Mouse (Mus musculus) thymus, adult 18-20 months (tissue): ENCODE data around the gene Poldip3.
"Not testable (repeated sequence)": the region's sequence is repeated elsewhere in the genome, so short reads cannot be mapped to it uniquely, and the experiment has no call there.

Experiments used
- DNase-seq, 2 experiments: peaks; one replicate each; pipeline ENCODE4 v3.0.0; 2022; ENCODE audit warnings: mixed read lengths in 2 of 2

The Poldip3 gene

DNA sequence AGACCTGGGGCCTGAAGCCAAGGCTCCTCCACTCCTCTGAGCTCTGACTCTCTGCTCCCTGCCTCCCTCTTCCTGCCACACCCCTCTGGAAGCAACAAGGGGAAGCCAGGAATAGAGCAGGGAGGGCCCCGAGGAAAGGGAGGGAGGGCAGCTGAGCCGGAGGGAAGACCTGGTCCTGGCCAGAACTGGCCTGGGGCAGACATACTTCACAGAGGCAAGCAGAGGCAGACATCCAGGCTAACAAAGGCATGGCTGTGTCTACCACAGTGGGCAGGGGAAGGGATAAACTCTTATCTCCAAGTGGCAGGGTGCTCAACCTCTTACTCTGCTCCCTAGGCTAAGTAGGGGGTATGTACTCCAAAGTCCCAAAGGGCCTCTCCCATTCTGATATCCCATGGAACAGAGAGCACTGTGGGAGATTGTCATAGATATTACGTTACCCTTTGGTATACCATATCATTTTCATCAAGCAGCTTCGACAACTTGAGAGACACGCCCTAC lies 15.8 kb upstream of the Poldip3 start:
- DNase-seq: no peak

DNA sequence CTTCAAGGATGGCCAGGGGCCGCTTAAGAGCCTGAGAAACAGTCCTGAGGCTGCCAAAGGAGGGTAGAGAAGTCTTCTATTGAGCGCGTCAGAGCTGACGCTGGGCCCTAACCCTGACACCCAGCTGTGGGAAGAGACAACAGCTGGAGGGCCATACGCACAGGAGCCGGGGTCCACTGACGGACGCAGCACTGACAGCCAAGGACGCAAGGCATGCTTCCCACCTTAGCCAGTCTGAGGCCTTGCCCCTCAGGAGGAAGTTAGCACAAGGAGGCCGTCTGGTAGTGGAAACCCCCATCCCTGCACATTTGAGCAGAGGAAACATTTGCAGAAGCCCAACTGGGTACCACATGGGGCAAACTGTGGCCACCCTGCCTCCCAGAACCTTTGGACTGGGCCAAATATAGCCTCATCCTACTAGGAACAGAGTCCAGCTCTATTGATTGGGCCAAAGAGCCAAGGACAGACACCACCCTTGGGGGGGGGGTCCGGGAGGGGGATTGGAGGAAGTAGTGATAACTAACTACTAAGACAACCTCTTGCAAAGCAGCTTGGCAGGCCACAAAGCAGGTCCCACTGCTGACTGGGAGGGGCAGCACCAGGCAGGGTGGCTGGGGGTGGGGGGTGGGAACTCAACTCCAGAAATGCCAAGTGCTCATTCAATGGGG lies 13.8 kb upstream of the Poldip3 start:
- no peak for DNase-seq

DNA sequence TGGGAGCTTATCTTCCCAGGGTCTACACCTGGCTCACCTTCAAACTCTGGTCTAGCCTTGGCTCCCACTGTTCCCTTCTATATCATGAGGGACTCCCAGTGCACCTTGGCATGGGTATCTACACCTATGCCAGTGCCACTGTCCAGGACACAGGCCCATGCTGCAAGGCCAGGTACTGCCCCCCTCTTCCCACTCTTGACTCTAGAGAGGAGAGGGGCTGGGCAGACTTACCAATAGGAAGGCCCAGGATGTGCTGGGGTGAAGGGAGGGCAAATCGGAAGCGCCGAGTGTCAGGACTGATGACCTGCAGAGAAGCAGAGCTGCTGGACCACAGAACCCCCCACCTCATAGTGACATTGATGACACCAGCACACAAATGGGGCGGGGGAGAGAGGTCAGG lies 12.8 kb upstream of the Poldip3 start:
- no peak for DNase-seq

DNA sequence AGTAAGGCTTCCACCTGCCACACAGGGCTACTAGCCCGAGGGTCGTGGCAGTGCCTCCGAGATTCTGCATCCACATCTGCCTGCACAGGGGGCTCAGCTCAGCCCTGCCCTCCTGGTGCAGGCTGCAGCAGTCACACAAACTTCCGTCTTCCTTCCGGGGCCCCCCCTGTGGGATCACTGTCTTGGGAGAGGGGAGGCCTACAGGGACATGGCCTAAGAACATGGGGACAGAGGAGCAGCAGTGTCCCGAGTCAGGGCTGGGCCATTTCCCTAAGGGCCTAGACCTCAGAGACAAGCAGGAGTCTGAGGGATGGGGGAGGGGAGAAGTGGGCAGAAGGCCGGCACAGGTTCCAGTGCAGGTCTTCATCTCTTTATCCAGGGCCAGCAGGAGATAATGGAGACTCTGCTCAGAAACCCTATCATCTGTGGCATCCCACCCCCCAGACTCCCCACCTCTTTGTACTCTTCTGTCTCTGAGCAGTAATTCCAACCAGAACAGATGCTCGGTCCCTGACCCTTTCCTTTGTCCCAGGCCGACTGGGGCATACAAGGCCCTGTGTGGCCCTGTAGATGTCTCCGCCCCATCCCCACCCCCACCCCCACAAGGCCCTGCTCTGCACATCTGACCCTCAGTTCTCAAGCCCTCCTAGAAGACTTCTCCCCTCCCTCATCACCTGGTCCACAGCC lies 12.0 kb upstream of the Poldip3 start:
- no peak for DNase-seq

DNA sequence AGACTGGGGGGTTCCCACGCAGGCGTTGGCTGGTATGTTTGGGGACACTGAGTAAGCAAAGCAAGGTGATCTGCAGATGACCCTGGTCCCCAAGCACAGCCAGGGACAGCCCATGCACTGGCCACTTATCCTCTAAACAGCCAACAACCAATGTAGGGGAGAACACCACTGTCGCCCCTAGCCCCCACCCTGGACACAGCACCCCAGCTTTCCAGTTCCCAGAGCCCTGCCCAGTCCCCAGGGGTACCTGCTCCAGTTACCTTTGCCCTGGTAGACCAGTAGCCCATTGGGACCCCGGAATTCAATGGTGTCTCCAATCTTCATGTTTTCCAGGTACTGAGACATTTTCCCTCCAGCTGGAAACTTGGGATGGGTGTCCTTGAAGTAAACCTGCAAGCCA lies 11.4 kb upstream of the Poldip3 start:
- DNase-seq: no peak

DNA sequence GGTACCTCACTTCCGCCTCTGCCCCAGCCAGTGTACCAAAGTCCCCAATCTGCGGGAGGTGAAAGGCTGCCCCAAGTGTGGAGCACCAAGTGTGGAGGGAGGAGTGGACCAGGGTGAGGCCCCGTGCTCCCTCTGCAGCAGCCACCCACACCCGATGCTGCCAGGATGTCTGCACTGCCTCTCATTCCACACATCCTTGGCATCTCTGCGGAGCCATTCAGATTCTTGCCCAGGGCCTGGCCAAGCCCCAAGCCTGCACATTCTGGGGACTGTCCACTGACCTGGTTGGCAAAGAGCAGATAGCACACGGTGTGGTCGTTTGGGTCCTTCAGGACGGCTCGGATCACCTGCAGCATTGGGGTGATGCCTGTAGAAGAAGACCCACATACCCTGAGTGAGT lies 10.6 kb upstream of the Poldip3 start:
- DNase-seq: no peak

DNA sequence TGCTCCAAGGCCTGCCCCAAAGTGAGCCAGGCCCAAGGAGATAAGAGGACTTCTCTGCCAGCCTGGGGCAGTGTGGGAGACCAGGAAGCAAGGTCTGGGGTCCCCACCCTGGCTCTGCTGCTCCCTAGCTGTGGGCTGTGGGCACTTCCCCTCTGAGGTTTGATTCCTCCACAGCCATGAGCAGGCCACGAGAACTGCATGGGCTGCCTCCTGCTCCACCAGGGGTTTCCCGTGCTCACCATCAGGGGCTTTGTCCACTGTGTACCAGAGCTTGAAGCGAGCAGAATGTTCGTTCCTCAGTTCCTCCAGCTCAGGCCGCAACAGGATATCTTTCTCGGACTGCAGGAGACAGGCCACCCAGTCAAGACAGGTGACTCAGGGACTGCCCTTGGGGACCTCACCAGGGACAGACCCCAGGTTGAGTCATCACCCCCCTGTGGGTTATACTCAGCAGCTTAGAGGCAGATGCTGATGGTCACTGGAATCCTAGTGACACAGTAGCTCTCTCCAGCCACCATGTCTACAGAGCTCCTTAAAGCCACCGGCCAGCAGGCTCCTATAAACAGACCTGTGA lies 9.5 kb upstream of the Poldip3 start:
- DNase-seq: no peak

DNA sequence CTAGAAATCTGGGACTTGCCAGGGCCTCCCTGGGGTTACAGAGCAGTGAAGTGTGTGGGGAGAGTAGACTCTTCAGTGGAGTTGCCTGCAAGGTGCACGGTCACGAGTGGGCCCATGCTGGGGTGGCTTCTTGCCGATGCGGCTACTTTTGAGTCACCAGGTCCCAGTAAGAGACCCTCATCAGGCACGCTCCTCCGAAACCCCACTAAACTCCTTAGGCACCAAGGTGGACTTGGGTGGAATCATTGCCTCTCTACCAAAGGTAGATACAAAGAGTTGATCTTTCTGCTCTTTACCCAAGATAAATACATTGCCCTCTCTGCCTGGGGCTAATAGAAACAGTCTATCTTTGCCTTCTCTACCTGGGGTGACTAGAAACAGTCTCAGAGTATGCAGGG lies 8.5 kb upstream of the Poldip3 start:
- no peak for DNase-seq

DNA sequence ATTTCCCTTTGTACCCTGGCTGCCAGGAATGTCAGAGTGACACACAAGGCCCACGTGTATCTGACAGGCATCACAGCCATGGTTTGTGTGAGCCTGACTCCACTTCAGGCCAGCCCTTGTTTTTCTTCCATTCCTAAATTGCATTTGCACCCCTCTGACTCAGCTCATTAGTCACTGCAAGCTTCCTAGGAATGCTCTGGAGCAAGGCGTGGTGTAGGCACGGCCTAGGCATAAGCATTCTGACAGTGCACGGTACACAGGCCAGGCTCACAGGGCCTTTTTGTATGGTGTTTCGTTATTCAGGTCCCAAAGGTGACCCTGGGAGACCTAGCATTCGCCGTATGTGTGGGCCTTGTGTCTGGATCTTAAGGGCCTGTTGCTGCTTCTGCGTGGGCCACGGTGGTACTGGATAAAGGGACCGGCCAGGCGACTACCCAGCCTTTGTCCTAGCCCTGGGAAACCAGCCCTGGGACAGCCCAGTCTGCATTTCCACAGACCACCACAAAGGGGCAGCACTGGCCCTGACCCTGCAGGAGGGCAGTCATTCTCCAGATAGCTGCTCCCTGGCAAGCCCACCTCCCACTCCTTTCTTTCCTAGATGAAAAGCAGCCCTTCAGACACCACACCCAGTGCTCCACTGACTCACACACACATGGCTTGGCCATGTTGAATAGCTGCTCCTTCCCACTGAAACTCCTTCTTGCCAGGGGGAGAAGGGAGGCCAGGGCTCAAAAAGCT lies 7.9 kb upstream of the Poldip3 start:
- peak in 1 of 2 experiments; percentile 24 for DNase-seq

DNA sequence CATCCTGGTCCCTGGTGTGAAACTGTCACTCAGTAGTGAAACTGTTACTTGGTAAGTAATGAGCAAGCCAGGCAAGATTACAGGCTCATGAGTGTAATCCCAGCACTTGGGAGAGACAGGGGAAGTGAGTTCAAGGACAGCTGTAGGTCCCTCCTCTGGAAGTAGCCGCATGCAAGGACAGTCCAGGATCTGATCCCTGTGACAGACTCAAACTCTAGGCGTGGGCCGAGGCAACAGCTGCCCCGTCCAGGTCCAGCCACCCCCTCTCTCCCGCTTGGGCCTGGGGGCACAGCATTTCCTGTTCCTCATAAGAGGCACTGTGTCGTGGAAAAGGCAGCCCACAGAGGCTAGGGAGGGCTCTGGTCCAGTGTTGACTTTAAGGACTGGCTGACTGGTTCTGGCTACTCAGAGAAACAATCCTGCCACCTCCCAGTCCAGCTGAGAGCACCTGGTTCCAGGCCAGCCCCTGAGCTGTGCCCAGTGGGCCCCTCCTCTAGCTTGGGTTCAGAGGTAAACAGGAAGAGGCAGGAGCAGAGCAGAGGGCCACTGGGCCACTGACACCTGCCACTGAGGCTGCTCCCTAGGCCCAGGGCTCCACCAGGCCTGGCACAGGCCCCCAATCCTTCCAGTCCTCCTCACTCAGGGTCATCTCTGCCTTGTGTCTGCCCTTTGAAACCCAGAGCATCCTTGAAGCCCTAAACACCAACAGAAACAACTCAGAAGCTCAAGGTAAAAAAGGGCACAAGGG lies 6.7 kb upstream of the Poldip3 start:
- DNase-seq: no peak

DNA sequence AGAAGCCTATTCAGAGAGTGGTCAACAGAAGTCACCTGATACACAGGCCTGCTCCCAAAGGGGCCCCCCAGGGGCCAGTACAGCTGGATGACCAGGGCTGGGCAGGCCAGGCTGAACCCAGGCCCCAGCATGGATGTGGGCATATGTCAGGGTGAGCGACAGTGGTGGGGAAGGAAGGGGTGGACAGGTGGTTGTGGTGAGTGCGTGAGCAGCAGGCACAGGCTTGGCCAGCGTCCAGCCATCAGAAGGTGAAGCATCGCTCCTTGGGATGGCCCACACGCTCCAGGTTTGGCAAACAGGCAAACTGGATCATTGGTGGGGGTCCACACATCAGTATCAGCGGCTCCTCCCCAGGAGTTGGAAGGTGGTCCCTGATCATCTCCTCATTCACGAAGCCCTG lies 5.1 kb upstream of the Poldip3 start:
- no peak for DNase-seq

DNA sequence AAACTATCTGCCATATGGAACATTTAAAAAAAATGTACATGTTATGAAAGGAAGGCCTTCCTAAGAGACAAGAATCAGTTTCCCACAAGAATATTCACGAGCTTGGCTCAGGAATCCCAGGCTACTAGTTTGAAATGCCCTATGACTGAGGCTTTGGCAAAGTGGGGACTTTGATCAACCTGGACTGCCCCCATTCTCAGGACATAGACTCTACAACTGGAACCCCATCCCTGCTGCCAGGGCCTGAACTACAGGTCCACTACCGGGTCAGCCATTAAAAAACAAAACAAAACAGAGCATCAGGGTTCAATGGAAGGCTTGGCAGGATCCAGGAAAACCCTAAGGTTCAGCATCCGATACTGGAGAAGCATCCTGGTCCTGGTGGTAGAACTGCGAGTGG lies 1.5 kb upstream of the Poldip3 start:
- DNase-seq: no peak

DNA sequence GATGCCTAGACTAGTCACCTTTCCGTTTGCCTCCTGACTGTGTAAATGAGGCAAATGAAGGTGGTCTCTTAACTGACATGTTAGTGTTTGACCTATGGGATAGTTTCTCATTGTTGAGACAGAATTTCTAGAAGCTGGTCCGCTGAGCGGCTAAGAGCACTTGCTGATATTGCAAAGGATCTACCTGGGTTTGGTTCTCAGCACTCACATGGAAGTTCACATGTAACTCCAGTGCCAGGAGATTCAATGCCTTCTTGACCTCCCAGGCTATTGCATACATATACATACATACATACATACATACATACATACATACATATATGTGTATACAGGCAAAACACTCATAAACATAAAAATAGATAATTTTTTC lies 874 bp upstream of the Poldip3 start:
- no peak for DNase-seq

DNA sequence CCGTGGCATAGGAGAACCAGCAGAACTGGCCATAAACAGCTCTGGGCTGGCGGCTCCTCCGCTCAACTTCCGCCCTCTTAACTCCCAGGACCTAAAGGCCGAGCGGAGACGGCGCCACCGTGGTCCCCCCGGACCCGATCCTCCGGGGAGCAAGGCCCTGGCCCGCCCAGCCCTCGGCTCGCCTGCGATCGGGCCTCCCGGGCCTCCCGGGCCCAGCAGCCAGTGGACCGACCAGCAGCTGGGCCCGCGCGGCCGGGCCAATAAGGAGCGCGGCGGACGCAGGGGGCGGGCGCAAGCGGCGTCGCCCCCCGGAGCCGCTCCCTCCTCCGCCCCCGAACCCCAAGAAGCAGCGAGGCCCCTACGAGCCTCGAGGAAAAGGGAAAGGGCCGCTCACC lies 386 bp downstream of the Poldip3 start:
- DNase-seq: no peak

DNA sequence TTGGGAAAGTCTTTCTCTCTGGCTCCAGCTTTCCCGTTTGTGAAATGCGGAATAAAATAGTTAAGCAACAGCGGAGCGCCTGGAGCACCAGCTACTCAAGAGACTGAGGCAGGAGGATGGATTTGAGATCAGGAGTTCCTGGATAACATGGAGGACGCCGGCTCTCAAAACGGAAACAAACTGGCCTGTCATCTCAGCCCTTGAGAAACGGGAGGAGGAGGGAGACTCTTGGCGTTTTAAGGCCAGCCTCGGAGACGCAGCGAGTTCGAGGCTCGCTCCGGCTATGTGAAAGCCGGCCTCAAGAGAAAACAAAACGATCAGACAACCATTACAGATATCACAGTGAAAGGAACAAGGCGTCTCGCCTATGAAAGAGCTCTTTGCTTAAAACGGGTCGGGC lies 789 bp downstream of the Poldip3 start:
- no peak for DNase-seq

DNA sequence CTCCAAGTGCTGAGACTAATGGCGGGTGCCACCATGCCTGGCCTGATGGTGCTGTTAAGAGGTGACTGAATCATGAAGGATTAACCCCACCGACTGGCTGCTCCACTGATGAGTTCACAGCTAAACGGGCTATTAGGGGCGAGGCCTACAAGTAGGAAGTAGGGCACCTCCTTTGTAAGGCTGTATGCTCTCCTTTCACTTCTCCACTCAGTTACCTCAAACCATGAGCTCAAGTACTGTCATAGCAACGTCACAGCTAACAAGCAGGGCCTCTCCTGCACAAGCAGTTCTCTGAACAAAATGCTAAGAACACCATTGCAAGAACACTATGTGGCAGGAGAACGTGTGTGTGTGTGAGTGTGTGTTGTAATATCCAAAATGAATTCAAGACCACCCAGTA lies 3.6 kb downstream of the Poldip3 start:
- DNase-seq: no peak

DNA sequence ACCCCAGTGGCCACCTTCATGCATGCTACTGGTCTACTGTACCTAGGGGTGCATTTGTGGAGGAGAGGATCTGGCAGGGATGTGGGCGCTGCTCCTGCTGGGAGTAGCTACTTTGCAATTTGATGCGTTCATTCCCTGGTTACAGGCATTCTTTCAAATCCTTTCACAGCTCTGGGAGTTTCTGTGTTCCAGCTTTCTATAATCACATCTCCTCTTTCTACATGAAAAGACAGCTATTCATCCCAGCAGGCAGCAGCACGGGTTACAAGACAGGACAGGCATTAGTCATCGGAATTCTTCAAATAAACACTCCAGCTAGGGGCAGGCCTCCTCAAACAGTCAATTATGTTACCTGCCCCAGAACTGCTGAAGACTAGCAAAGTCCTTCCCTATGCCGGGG lies 6.3 kb downstream of the Poldip3 start:
- no peak for DNase-seq

DNA sequence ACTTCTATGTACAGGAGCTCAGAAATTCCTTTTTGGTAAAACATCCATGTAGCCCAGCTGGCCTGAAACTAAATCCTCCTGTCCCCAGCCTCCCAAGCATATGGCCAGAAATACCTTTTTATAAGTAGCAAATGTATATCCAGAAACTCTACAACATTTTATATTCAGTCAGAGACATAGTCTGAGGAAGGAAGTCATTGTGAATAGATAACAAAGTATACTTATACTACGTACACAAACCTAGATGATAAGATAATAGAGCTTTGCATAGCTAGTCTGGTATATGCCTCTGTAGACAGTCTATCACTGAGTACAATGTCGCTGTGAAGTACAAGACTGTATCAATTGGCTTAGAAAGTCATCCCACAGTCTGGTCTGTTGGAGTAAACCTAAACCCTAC lies 13.5 kb downstream of the Poldip3 start:
- DNase-seq: no peak

DNA sequence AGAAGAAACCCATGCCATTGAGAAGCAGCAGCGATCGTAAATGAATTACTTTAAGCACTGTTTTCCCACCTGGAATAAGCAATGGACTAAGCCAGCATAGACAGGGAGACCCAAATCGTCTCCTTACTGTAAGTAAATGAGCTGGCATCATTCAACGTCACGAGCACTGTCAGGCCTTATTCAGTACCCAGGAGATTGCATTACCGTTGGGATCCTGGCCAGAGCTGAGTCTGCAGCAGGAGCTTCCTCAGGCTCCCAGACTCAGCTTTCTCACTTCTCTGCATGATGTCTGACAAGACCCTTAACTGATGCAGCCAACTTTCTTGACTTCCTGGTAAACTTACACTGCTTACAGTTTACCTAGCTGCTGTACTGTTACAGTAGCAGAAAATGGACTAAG lies 14.5 kb downstream of the Poldip3 start:
- DNase-seq: no peak

DNA sequence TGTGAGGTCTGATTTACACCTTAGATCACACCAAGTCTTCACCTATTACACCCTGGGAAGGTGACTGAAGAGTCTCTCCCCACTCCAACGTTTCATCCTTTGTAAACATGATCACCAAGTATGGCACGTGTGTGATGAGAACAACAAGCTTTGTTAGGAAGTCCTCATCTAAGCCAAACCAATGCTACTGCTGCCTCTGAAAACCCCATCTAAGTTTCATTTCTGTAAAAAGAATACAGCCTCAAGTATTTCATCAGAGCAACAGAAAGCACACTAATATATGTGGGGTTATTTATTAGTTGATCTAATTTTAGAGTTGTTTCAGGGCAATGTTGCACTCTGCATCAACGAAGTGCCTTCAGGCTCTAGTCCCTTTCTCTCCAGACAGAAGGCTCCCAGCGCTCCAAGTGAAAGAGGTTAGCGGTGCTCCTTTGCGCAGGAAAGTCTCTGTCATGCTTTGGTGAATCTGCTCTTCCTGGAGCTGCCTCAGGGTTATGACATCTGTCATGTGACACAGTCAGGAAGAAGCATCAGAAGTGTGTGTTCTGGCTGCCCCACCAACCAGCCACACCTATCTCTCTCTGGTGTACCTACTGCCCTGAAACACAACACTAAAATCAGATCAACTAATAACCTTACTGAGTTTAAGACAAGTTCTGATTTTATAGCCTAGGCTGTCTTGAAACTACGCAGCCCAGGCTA lies 19.5 kb downstream of the Poldip3 start:
- no peak for DNase-seq

DNA sequence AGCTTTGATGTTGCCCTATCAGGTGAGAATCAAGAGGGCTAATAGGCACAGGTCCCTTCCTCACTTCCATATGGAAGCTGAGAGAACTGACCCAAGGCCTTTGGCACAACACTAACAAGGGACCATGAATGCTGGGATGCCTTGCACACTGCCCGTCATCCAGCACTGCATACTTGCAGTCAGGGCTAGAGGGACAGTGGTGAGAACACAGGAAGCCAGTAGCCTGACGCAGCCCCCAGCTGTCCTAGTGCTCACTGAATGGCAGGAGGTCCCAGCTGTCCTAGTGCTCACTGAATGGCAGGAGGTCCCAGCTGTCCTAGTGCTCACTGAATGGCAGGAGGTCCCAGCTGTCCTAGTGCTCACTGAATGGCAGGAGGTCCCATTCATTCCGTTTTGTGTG lies 22.1 kb downstream of the Poldip3 start:
- not testable (repeated sequence) for DNase-seq

DNA sequence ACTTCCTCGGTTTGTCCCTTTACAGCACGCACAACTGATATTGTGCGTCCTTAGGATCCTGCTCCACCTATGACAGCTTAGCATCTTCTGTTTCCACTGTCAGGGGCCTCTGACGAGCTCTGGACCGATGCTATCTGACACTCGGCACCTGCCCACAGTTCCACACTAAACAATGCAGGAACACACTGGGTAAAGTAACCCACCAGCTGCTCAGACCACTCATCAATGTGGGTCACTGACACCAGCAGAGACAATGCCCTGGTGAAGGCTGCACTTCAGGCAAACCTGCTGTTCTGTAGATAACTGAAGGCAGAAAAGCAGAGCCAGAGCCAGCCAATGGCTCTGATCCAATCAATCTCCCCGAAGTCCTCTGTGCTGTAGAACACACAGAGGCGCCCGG lies 22.6 kb downstream of the Poldip3 start:
- DNase-seq: no peak
